Mouse (Mus musculus): ENCODE measurements around the gene Tent5c. TPM values are rescaled to one million over a fixed set of nuclear protein-coding genes. Genes with fewer than 3 reads are reported as not detected.

Tent5c gene
- polyA plus RNA-seq, 1 experiment = 151 TPM

GRCm38 (mm10) chr3:100466551-100466950, 22.6 kb downstream of the Tent5c start:
- no peak overlapping the region for H3K27ac ChIP-seq (ENCODE audit: control insufficient read depth, insufficient read depth, low read depth, low read length, poor library complexity)
- no peak for TF ChIP-seq CTCF (IDR thresholded peaks at IDR 0.05; ENCODE audit: control insufficient read depth, insufficient read depth, low read length)
- no peak for TF ChIP-seq POLR2A (IDR thresholded peaks at IDR 0.05; ENCODE audit: borderline replicate concordance, control insufficient read depth, low read depth, low read length)

GRCm38 (mm10) chr3:100464596-100464995, 24.5 kb downstream of the Tent5c start:
- 84% methylated on average over 5 of the region's 5 CpGs for WGBS
- Histone ChIP-seq H3K4me3 (replicated peaks; ENCODE audit: control insufficient read depth, low read depth, low read length) (no peak overlapping the region), H3K4me1 (ENCODE audit: control insufficient read depth, insufficient read depth, low read length) (no peaks in the 10 kb centered on the region), H3K27ac (ENCODE audit: control insufficient read depth, insufficient read depth, low read depth, low read length, poor library complexity) (no peak overlapping the region)
- TF ChIP-seq POLR2A (IDR thresholded peaks at IDR 0.05; ENCODE audit: borderline replicate concordance, control insufficient read depth, low read depth, low read length) = no peak

More at GRCm38 (mm10) chr3:100466551-100466950, 22.6 kb downstream of the Tent5c start:
- Histone ChIP-seq H3K4me1 (ENCODE audit: control insufficient read depth, insufficient read depth, low read length) (no peaks in the 10 kb centered on the region), H3K4me3 (replicated peaks; ENCODE audit: control insufficient read depth, low read depth, low read length) (no peak overlapping the region)
- WGBS = 82% methylated on average over 4 of the region's 4 CpGs

GRCm38 (mm10) chr3:100463959-100464265, 25.2 kb downstream of the Tent5c start:
- 71% methylated on average over 2 of the region's 2 CpGs for WGBS
- no peak for TF ChIP-seq POLR2A (IDR thresholded peaks at IDR 0.05; ENCODE audit: borderline replicate concordance, control insufficient read depth, low read depth, low read length)
- no peak for TF ChIP-seq CTCF (IDR thresholded peaks at IDR 0.05; ENCODE audit: control insufficient read depth, insufficient read depth, low read length)
- Histone ChIP-seq H3K4me3 (replicated peaks; ENCODE audit: control insufficient read depth, low read depth, low read length) (no peak overlapping the region), H3K27ac (ENCODE audit: control insufficient read depth, insufficient read depth, low read depth, low read length, poor library complexity) (no peak overlapping the region), H3K4me1 (ENCODE audit: control insufficient read depth, insufficient read depth, low read length) (no peaks in the 10 kb centered on the region)

GRCm38 (mm10) chr3:100463160-100463958, 25.8 kb downstream of the Tent5c start:
- H3K4me3 ChIP-seq (replicated peaks; ENCODE audit: control insufficient read depth, low read depth, low read length) = no peak overlapping the region
- WGBS = 76% methylated on average over 12 of the region's 12 CpGs
- H3K4me1 ChIP-seq (ENCODE audit: control insufficient read depth, insufficient read depth, low read length) = no peaks in the 10 kb centered on the region
- no peak overlapping the region for H3K27ac ChIP-seq (ENCODE audit: control insufficient read depth, insufficient read depth, low read depth, low read length, poor library complexity)
- TF ChIP-seq POLR2A (IDR thresholded peaks at IDR 0.05; ENCODE audit: borderline replicate concordance, control insufficient read depth, low read depth, low read length) (no peak), CTCF (IDR thresholded peaks at IDR 0.05; ENCODE audit: control insufficient read depth, insufficient read depth, low read length) (no peak)

GRCm38 (mm10) chr3:100462235-100463083, 26.7 kb downstream of the Tent5c start:
- Histone ChIP-seq H3K4me1 (ENCODE audit: control insufficient read depth, insufficient read depth, low read length) (no peaks in the 10 kb centered on the region), H3K27ac (ENCODE audit: control insufficient read depth, insufficient read depth, low read depth, low read length, poor library complexity) (no peak overlapping the region), H3K4me3 (replicated peaks; ENCODE audit: control insufficient read depth, low read depth, low read length) (no peak overlapping the region)
- TF ChIP-seq POLR2A (IDR thresholded peaks at IDR 0.05; ENCODE audit: borderline replicate concordance, control insufficient read depth, low read depth, low read length) (no peak), CTCF (IDR thresholded peaks at IDR 0.05; ENCODE audit: control insufficient read depth, insufficient read depth, low read length) (no peak)
- WGBS = 70% methylated on average over 8 of the region's 8 CpGs

- peak; percentile 23; the same call in 1 of the 2 replicates for TF ChIP-seq CTCF (IDR thresholded peaks at IDR 0.05; ENCODE audit: control insufficient read depth, insufficient read depth, low read length)
- TF ChIP-seq POLR2A (IDR thresholded peaks at IDR 0.05; ENCODE audit: borderline replicate concordance, control insufficient read depth, low read depth, low read length) = no peak
- no peak overlapping the region for H3K27ac ChIP-seq (ENCODE audit: control insufficient read depth, insufficient read depth, low read depth, low read length, poor library complexity)
- no peaks in the 10 kb centered on the region for H3K4me1 ChIP-seq (ENCODE audit: control insufficient read depth, insufficient read depth, low read length)
- H3K4me3 ChIP-seq (replicated peaks; ENCODE audit: control insufficient read depth, low read depth, low read length) = no peak overlapping the region
- WGBS = 76% methylated on average over 2 of the region's 2 CpGs
Observed at GRCm38 (mm10) chr3:100460510-100460909, 28.6 kb downstream of the Tent5c start.

- Histone ChIP-seq H3K4me1 (ENCODE audit: control insufficient read depth, insufficient read depth, low read length) (peaks cover 17% of the 10 kb centered on the region), H3K4me3 (replicated peaks; ENCODE audit: control insufficient read depth, low read depth, low read length) (no peak overlapping the region), H3K27ac (ENCODE audit: control insufficient read depth, insufficient read depth, low read depth, low read length, poor library complexity) (no peak overlapping the region)
- 86% methylated on average over 7 of the region's 7 CpGs for WGBS
- TF ChIP-seq POLR2A (IDR thresholded peaks at IDR 0.05; ENCODE audit: borderline replicate concordance, control insufficient read depth, low read depth, low read length) (no peak), CTCF (IDR thresholded peaks at IDR 0.05; ENCODE audit: control insufficient read depth, insufficient read depth, low read length) (no peak)
Observed at GRCm38 (mm10) chr3:100443798-100444500, 45.2 kb downstream of the Tent5c start.

- H3K4me1 ChIP-seq (ENCODE audit: control insufficient read depth, insufficient read depth, low read length) = peaks cover 19% of the 10 kb centered on the region
- WGBS = 8% methylated on average over 6 of the region's 6 CpGs
- no peak overlapping the region for H3K4me3 ChIP-seq (replicated peaks; ENCODE audit: control insufficient read depth, low read depth, low read length)
- TF ChIP-seq POLR2A (IDR thresholded peaks at IDR 0.05; ENCODE audit: borderline replicate concordance, control insufficient read depth, low read depth, low read length) (no peak), CTCF (IDR thresholded peaks at IDR 0.05; ENCODE audit: control insufficient read depth, insufficient read depth, low read length) (no peak)
- no peak overlapping the region for H3K27ac ChIP-seq (ENCODE audit: control insufficient read depth, insufficient read depth, low read depth, low read length, poor library complexity)
Observed at GRCm38 (mm10) chr3:100442499-100442898, 46.6 kb downstream of the Tent5c start.
